Comparison of ENCODE assay signal across 22 mouse cellular contexts in genomic region chr6:85377876-85378275, GRCm38 (mm10). TPM values are rescaled to one million over a fixed set of nuclear protein-coding genes. Genes with fewer than 3 reads are reported as not detected.
"Had no signal": no experiment of that assay in that cellular context is flagged by ENCODE, and none has a peak within 500 bp of the region (broad histone marks: within the 10 kb centered on the region; RNA-seq: fewer than 3 reads in every experiment).

No protein-coding gene starts in this region.

- H3K4me2 ChIP-seq: limb, embryonic 13.5 days; lung, embryonic 14.5 days; midbrain, embryonic 12.5 days had no signal

- H3K9ac ChIP-seq: limb, embryonic 13.5 days; liver, embryonic 15.5 days; lung, embryonic 14.5 days; midbrain, embryonic 12.5 days had no signal

- H3K9me3 ChIP-seq: limb, embryonic 13.5 days; liver, embryonic 15.5 days; megakaryocyte, embryonic 14.5 days; midbrain, embryonic 12.5 days had no signal

- H3K27me3 ChIP-seq: limb, embryonic 13.5 days had no signal

- H3K36me3 ChIP-seq: limb, embryonic 13.5 days; liver, embryonic 15.5 days; midbrain, embryonic 12.5 days had no signal

- H3K27ac ChIP-seq: limb, embryonic 13.5 days; liver, embryonic 15.5 days; macrophage; midbrain, embryonic 12.5 days had no signal

- H3K4me3 ChIP-seq: limb, embryonic 13.5 days; liver, embryonic 15.5 days; megakaryocyte, embryonic 14.5 days; midbrain, embryonic 12.5 days had no signal

- DNase-seq: kidney, adult 8-10 months; left cerebral cortex, postnatal 4 days; lung, embryonic 14.5 days; lung, postnatal 14 days; right cerebral cortex, postnatal 14 days; thymus, postnatal 36 days had no signal

RNA-seq across cellular contexts. Expression of gene Noto, which starts 45.8 kb away (rescaled TPM):
- total RNA-seq: layer of hippocampus, adult 8-10 months; layer of hippocampus, postnatal 14 days; left cerebral cortex, adult 18-20 months; left cerebral cortex, postnatal 10 days; left cerebral cortex, postnatal 4 days; liver, adult 2 months; midbrain, postnatal 0 days had no signal
- polyA plus RNA-seq: large intestine, adult 2 months; limb, embryonic 13.5 days; liver, adult 2 months; liver, embryonic 15.5 days; macrophage; midbrain, embryonic 12.5 days; midbrain, postnatal 0 days; neural tube, embryonic 14.5 days; spleen, adult 2 months; stomach, embryonic 16.5 days; thymus, postnatal 0 days had no signal
